Mouse (Mus musculus) E14TG2a.4 (cell line): ENCODE data around the gene Dram1.

Experiments
- H3K27me3 ChIP-seq: 2 replicates; pipeline ENCODE4 v1.6.1; 2014; ENCODE audit warnings: low read length, control low read depth; ENCODE audit not compliant: insufficient read depth
- H3K36me3 ChIP-seq: 2 replicates; pipeline ENCODE4 v1.6.1; 2014; ENCODE audit warnings: low read length, control low read depth; ENCODE audit not compliant: insufficient read depth
- H3K4me1 ChIP-seq: replicated peaks from 2 replicates; pipeline ENCODE4 v1.6.1; 2014; ENCODE audit warnings: low read depth, low read length, control low read depth
- H3K4me3 ChIP-seq: replicated peaks from 2 replicates; pipeline ENCODE4 v1.5.1; 2014; ENCODE audit warnings: mild to moderate bottlenecking, low read length
- H3K9me3 ChIP-seq: 2 replicates; pipeline ENCODE4 v1.6.1; 2014; ENCODE audit warnings: low read length, control low read depth
- CTCF ChIP-seq: conservative IDR thresholded peaks from 2 replicates; pipeline ENCODE4 v1.5.1; 2014; ENCODE audit warnings: low read length
- NANOG ChIP-seq: IDR thresholded peaks from 2 replicates; pipeline ENCODE4 v1.6.1; 2014; ENCODE audit warnings: borderline replicate concordance, low read length, mixed read lengths
- POU5F1 ChIP-seq: IDR thresholded peaks from 2 replicates; pipeline ENCODE4 v1.6.1; 2014; ENCODE audit warnings: low read length, borderline replicate concordance

Gene Dram1

GRCm38 (mm10) chr10:88304302-88304701, 74.6 kb downstream of the Dram1 start:
- no peaks in the 10 kb centered on the region for H3K27me3 ChIP-seq
- H3K36me3 ChIP-seq = no peaks in the 10 kb centered on the region
- no peak for TF ChIP-seq NANOG
- peak; percentile 76 for TF ChIP-seq CTCF
- H3K9me3 ChIP-seq = peaks cover 7% of the 10 kb centered on the region
- no peak overlapping the region for H3K4me3 ChIP-seq
- no peaks in the 10 kb centered on the region for H3K4me1 ChIP-seq

GRCm38 (mm10) chr10:88303079-88303478, 75.8 kb downstream of the Dram1 start:
- H3K27me3 ChIP-seq = no peaks in the 10 kb centered on the region
- TF ChIP-seq POU5F1 (no peak), CTCF (no peak), NANOG (no peak)
- no peaks in the 10 kb centered on the region for H3K36me3 ChIP-seq
- H3K9me3 ChIP-seq = peaks cover 15% of the 10 kb centered on the region
- no peak overlapping the region for H3K4me3 ChIP-seq
- H3K4me1 ChIP-seq = no peaks in the 10 kb centered on the region

GRCm38 (mm10) chr10:88301802-88302470, 76.9 kb downstream of the Dram1 start:
- peaks cover 15% of the 10 kb centered on the region for H3K9me3 ChIP-seq
- H3K36me3 ChIP-seq = no peaks in the 10 kb centered on the region
- H3K4me3 ChIP-seq = no peak overlapping the region
- no peak for TF ChIP-seq CTCF
- TF ChIP-seq NANOG = no peak
- TF ChIP-seq POU5F1 = no peak
- H3K4me1 ChIP-seq = no peaks in the 10 kb centered on the region
- H3K27me3 ChIP-seq = no peaks in the 10 kb centered on the region

GRCm38 (mm10) chr10:88296991-88297390, 81.9 kb downstream of the Dram1 start:
- H3K4me3 ChIP-seq = no peak overlapping the region
- H3K9me3 ChIP-seq = peaks cover 15% of the 10 kb centered on the region
- no peaks in the 10 kb centered on the region for H3K27me3 ChIP-seq
- H3K36me3 ChIP-seq = no peaks in the 10 kb centered on the region
- H3K4me1 ChIP-seq = no peaks in the 10 kb centered on the region
- TF ChIP-seq CTCF (no peak), NANOG (no peak), POU5F1 (no peak)

- no peaks in the 10 kb centered on the region for H3K27me3 ChIP-seq
- H3K36me3 ChIP-seq = no peaks in the 10 kb centered on the region
- no peaks in the 10 kb centered on the region for H3K4me1 ChIP-seq
- no peak for TF ChIP-seq NANOG
- no peak for TF ChIP-seq CTCF
- TF ChIP-seq POU5F1 = no peak
- H3K4me3 ChIP-seq = no peak overlapping the region
- H3K9me3 ChIP-seq = peaks cover 15% of the 10 kb centered on the region
These were observed 83.8 kb downstream of the Dram1 start for GRCm38 (mm10) chr10:88295091-88295490.

GRCm38 (mm10) chr10:88288061-88288460, 90.8 kb downstream of the Dram1 start:
- Histone ChIP-seq H3K9me3 (no peaks in the 10 kb centered on the region), H3K27me3 (no peaks in the 10 kb centered on the region), H3K36me3 (no peaks in the 10 kb centered on the region), H3K4me3 (no peak overlapping the region), H3K4me1 (no peaks in the 10 kb centered on the region)
- TF ChIP-seq NANOG (no peak), CTCF (no peak), POU5F1 (no peak)

GRCm38 (mm10) chr10:88287261-88287660, 91.6 kb downstream of the Dram1 start:
- no peak overlapping the region for H3K4me3 ChIP-seq
- no peaks in the 10 kb centered on the region for H3K4me1 ChIP-seq
- H3K36me3 ChIP-seq = no peaks in the 10 kb centered on the region
- no peaks in the 10 kb centered on the region for H3K9me3 ChIP-seq
- no peak for TF ChIP-seq POU5F1
- no peak for TF ChIP-seq NANOG
- no peak for TF ChIP-seq CTCF
- no peaks in the 10 kb centered on the region for H3K27me3 ChIP-seq

GRCm38 (mm10) chr10:88284343-88284990, 94.4 kb downstream of the Dram1 start:
- Histone ChIP-seq H3K9me3 (no peaks in the 10 kb centered on the region), H3K36me3 (no peaks in the 10 kb centered on the region), H3K4me3 (no peak overlapping the region), H3K4me1 (no peaks in the 10 kb centered on the region), H3K27me3 (no peaks in the 10 kb centered on the region)
- TF ChIP-seq POU5F1 = no peak
- TF ChIP-seq CTCF = no peak
- no peak for TF ChIP-seq NANOG

- no peak for TF ChIP-seq CTCF
- no peak for TF ChIP-seq NANOG
- TF ChIP-seq POU5F1 = no peak
- Histone ChIP-seq H3K36me3 (no peaks in the 10 kb centered on the region), H3K9me3 (no peaks in the 10 kb centered on the region), H3K4me1 (peaks cover 4% of the 10 kb centered on the region), H3K27me3 (no peaks in the 10 kb centered on the region), H3K4me3 (no peak overlapping the region)
These were observed 97.2 kb downstream of the Dram1 start for GRCm38 (mm10) chr10:88281699-88282098.
